Mouse (Mus musculus) ES-E14 (cell line): ENCODE measurements at regions not wholly inside any gene's neighbourhood (a gene's known extent, or its start where the extent isn't known, plus 50 kb on each side); places are given as distances from the start of the nearest gene placed in this dataset.

ENCODE experiments used
- CHD2 ChIP-seq: IDR thresholded peaks from 2 replicates; pipeline ENCODE4 v1.6.1; 2014; ENCODE audit warnings: mild to moderate bottlenecking, low read depth, low read length, inconsistent platforms
- HCFC1 ChIP-seq: IDR thresholded peaks from 2 replicates; pipeline ENCODE4 v1.6.1; 2012; ENCODE audit warnings: low read length, inconsistent platforms, borderline replicate concordance; ENCODE audit not compliant: insufficient read depth
- MAFK ChIP-seq: IDR thresholded peaks from 2 replicates; pipeline ENCODE4 v1.6.1; 2014; ENCODE audit warnings: mild to moderate bottlenecking, low read depth, low read length, inconsistent platforms; ENCODE audit not compliant: insufficient read depth

GRCm38 (mm10) chr7:73886152-73886551, 127.3 kb downstream of the St8sia2 start:
- TF ChIP-seq MAFK: no peak
- no peak for TF ChIP-seq CHD2
- TF ChIP-seq HCFC1: no peak
